Mouse (Mus musculus): ENCODE measurements around the gene Nupr1.

Nupr1 gene

GRCm38 (mm10) chr7:126630824-126631518 lies at the start of gene Nupr1:
TSS of gene Nupr1 (minus strand) at chr7:126630861.
- no peak for DNase-seq (ENCODE audit: low spot score)

- DNase-seq (ENCODE audit: low spot score) = no peak
Observed at GRCm38 (mm10) chr7:126679683-126680082, 49.0 kb upstream of the Nupr1 start.

- no peak for DNase-seq (ENCODE audit: low spot score)
Observed at GRCm38 (mm10) chr7:126678545-126679341, 48.1 kb upstream of the Nupr1 start.

- DNase-seq (ENCODE audit: low spot score) = no peak
Observed at GRCm38 (mm10) chr7:126676631-126677220, 46.1 kb upstream of the Nupr1 start.

GRCm38 (mm10) chr7:126676207-126676606 lies 45.5 kb upstream of the Nupr1 start, which contains the start of gene Sult1a1:
TSS of gene Sult1a1 (minus strand) at chr7:126676432.
- DNase-seq (ENCODE audit: low spot score) = no peak

GRCm38 (mm10) chr7:126675104-126675503 lies 44.4 kb upstream of the Nupr1 start:
- DNase-seq (ENCODE audit: low spot score) = no peak

GRCm38 (mm10) chr7:126672111-126672510 lies 41.5 kb upstream of the Nupr1 start:
- DNase-seq (ENCODE audit: low spot score) = no peak

- DNase-seq (ENCODE audit: low spot score) = no peak
Observed at GRCm38 (mm10) chr7:126670152-126670551, 39.5 kb upstream of the Nupr1 start.

- DNase-seq (ENCODE audit: low spot score) = no peak
Observed at GRCm38 (mm10) chr7:126668452-126668851, 37.8 kb upstream of the Nupr1 start.

- DNase-seq (ENCODE audit: low spot score) = no peak
Observed at GRCm38 (mm10) chr7:126667495-126668090, 36.9 kb upstream of the Nupr1 start.

GRCm38 (mm10) chr7:126665269-126665668 lies 34.6 kb upstream of the Nupr1 start:
- no peak for DNase-seq (ENCODE audit: low spot score)

GRCm38 (mm10) chr7:126663646-126664045 lies 33.0 kb upstream of the Nupr1 start:
- no peak for DNase-seq (ENCODE audit: low spot score)

- no peak for DNase-seq (ENCODE audit: low spot score)
Observed at GRCm38 (mm10) chr7:126659771-126660170, 29.1 kb upstream of the Nupr1 start.

GRCm38 (mm10) chr7:126657522-126657921 lies 26.9 kb upstream of the Nupr1 start:
- no peak for DNase-seq (ENCODE audit: low spot score)

- DNase-seq (ENCODE audit: low spot score) = no peak
Observed at GRCm38 (mm10) chr7:126655695-126656094, 25.0 kb upstream of the Nupr1 start.

GRCm38 (mm10) chr7:126653991-126654390 lies 23.3 kb upstream of the Nupr1 start:
- DNase-seq (ENCODE audit: low spot score) = no peak

GRCm38 (mm10) chr7:126650852-126651251 lies 20.2 kb upstream of the Nupr1 start:
- no peak for DNase-seq (ENCODE audit: low spot score)

GRCm38 (mm10) chr7:126649231-126650051 lies 18.8 kb upstream of the Nupr1 start, which contains the start of gene Sgf29:
TSS of gene Sgf29 (plus strand) at chr7:126649309.
- peak; percentile 94 for DNase-seq (ENCODE audit: low spot score)

- no peak for DNase-seq (ENCODE audit: low spot score)
Observed at GRCm38 (mm10) chr7:126648486-126648885, 17.8 kb upstream of the Nupr1 start.

GRCm38 (mm10) chr7:126645708-126646107 lies 15.0 kb upstream of the Nupr1 start:
- DNase-seq (ENCODE audit: low spot score) = no peak

- DNase-seq (ENCODE audit: low spot score) = no peak
Observed at GRCm38 (mm10) chr7:126644914-126645313, 14.3 kb upstream of the Nupr1 start.

- DNase-seq (ENCODE audit: low spot score) = no peak
Observed at GRCm38 (mm10) chr7:126644345-126644744, 13.7 kb upstream of the Nupr1 start.
